Mouse (Mus musculus) forebrain, embryonic 12.5 days (tissue): ENCODE measurements around the gene Ube3b. TPM values are rescaled to one million over a fixed set of nuclear protein-coding genes. Genes with fewer than 3 reads are reported as not detected.

ENCODE experiments used
- ATAC-seq: fragments of 200-750 bp; cut with Nextera tagmentation; 2 replicates; pipeline ENCODE4 v1.8.0; 2017; ENCODE audit warnings: moderate TSS enrichment; ENCODE audit not compliant: low FRiP score
- H3K27ac ChIP-seq: fragments of 300-500 bp; sonication (generic); 2 replicates; pipeline ENCODE4 v1.5.1; 2016; ENCODE audit warnings: mild to moderate bottlenecking
- H3K27me3 ChIP-seq: fragments of 300-500 bp; sonication (generic); 2 replicates; pipeline ENCODE4 v1.6.1; 2016; ENCODE audit warnings: mild to moderate bottlenecking
- H3K36me3 ChIP-seq: fragments of 300-500 bp; sonication (generic); replicated peaks from 2 replicates; pipeline ENCODE4 v1.6.1; 2016; ENCODE audit warnings: mild to moderate bottlenecking
- H3K4me1 ChIP-seq: fragments of 300-500 bp; sonication (generic); 2 replicates; pipeline ENCODE4 v1.6.1; 2016
- H3K4me2 ChIP-seq: fragments of 300-500 bp; sonication (generic); 2 replicates; pipeline ENCODE4 v1.6.1; 2016; ENCODE audit warnings: mild to moderate bottlenecking, moderate library complexity
- H3K4me3 ChIP-seq: fragments of 300-500 bp; sonication (generic); replicated peaks from 2 replicates; pipeline ENCODE4 v1.5.1; 2016; ENCODE audit warnings: mild to moderate bottlenecking
- H3K9ac ChIP-seq: fragments of 300-500 bp; sonication (generic); 2 replicates; pipeline ENCODE4 v1.6.1; 2016; ENCODE audit warnings: mild to moderate bottlenecking
- H3K9me3 ChIP-seq: fragments of 300-500 bp; sonication (generic); 2 replicates; pipeline ENCODE4 v1.6.1; 2016
- WGBS: fragments of 180-500 bp; shearing (Covaris S2); methylation state at CpG from one replicate; pipeline ENCODE4 v1.1.7; 2016; 5-methylcytosine and 5-hydroxymethylcytosine counted together
- polyA plus RNA-seq: library from polyadenylated mRNA; unstranded; fragments of >200 nt; fragmentation: Nextera tagmentation; extraction: Ambion mirVana; gene quantifications from 2 replicates; pipeline ENCODE4 v1.2.1, GENCODE M21; 2016

The Ube3b gene
- polyA plus RNA-seq, 1 experiment from 2014 or later = 53.7 TPM

- Histone ChIP-seq H3K9me3 (no peaks in the 10 kb centered on the region), H3K9ac (peak overlapping the region; percentile 91; the same call in 1 of the 2 replicates), H3K4me1 (peaks cover 43% of the 10 kb centered on the region), H3K4me2 (peak overlapping the region; percentile 87), H3K27me3 (no peaks in the 10 kb centered on the region), H3K27ac (no peak overlapping the region), H3K4me3 (peak overlapping the region; percentile 80), H3K36me3 (peaks cover 35% of the 10 kb centered on the region)
- ATAC-seq = no peak
- 77% methylated on average over 10 of the region's 10 CpGs for WGBS
These were observed 2.1 kb upstream of the Ube3b start for GRCm38 (mm10) chr5:114378177-114378920.

GRCm38 (mm10) chr5:114378936-114379335 lies 1.5 kb upstream of the Ube3b start:
- Histone ChIP-seq H3K27me3 (no peaks in the 10 kb centered on the region), H3K4me1 (peaks cover 42% of the 10 kb centered on the region), H3K9me3 (no peaks in the 10 kb centered on the region), H3K4me3 (peak overlapping the region; percentile 80), H3K36me3 (peaks cover 30% of the 10 kb centered on the region), H3K9ac (peak overlapping the region; percentile 91), H3K4me2 (peak overlapping the region; percentile 87), H3K27ac (0 out of 2 replicates have a peak overlapping the region, but pooled peaks have one; percentile 37)
- WGBS = 31% methylated on average over 6 of the region's 6 CpGs
- ATAC-seq = no peak

- Histone ChIP-seq H3K4me2 (peak overlapping the region; percentile 87), H3K9ac (peak overlapping the region; percentile 91), H3K4me3 (peak overlapping the region; percentile 80), H3K27ac (peak overlapping the region; percentile 85), H3K4me1 (peaks cover 42% of the 10 kb centered on the region), H3K36me3 (peaks cover 28% of the 10 kb centered on the region), H3K9me3 (no peaks in the 10 kb centered on the region), H3K27me3 (no peaks in the 10 kb centered on the region)
- peak; percentile 46 for ATAC-seq
- 3% methylated on average over 20 of the region's 20 CpGs for WGBS
These were observed 644 bp upstream of the Ube3b start for GRCm38 (mm10) chr5:114379763-114380162.

GRCm38 (mm10) chr5:114381013-114381351 lies 575 bp downstream of the Ube3b start:
- Histone ChIP-seq H3K9me3 (no peaks in the 10 kb centered on the region), H3K4me3 (peak overlapping the region; percentile 80), H3K27ac (peak overlapping the region; percentile 85), H3K9ac (peak overlapping the region; percentile 91), H3K4me2 (peak overlapping the region; percentile 87), H3K27me3 (no peaks in the 10 kb centered on the region), H3K4me1 (peaks cover 42% of the 10 kb centered on the region), H3K36me3 (peaks cover 28% of the 10 kb centered on the region)
- ATAC-seq = peak; percentile 27; the same call in 1 of the 2 replicates
- WGBS = under 1% methylated on average over 18 of the region's 18 CpGs

- H3K4me1 ChIP-seq = peaks cover 30% of the 10 kb centered on the region
- H3K9ac ChIP-seq = no peak overlapping the region
- ATAC-seq = no peak
- H3K27me3 ChIP-seq = no peaks in the 10 kb centered on the region
- no peak overlapping the region for H3K4me2 ChIP-seq
- no peaks in the 10 kb centered on the region for H3K9me3 ChIP-seq
- 79% methylated on average over 9 of the region's 9 CpGs for WGBS
- peaks cover 46% of the 10 kb centered on the region for H3K36me3 ChIP-seq
- no peak overlapping the region for H3K27ac ChIP-seq
- H3K4me3 ChIP-seq = no peak overlapping the region
These were observed 2.9 kb downstream of the Ube3b start for GRCm38 (mm10) chr5:114383184-114383904.

- no peak overlapping the region for H3K4me2 ChIP-seq
- WGBS = 94% methylated on average over 8 of the region's 8 CpGs
- H3K9me3 ChIP-seq = no peaks in the 10 kb centered on the region
- no peak overlapping the region for H3K9ac ChIP-seq
- H3K4me3 ChIP-seq = no peak overlapping the region
- H3K27ac ChIP-seq = no peak overlapping the region
- peaks cover 57% of the 10 kb centered on the region for H3K36me3 ChIP-seq
- H3K27me3 ChIP-seq = no peaks in the 10 kb centered on the region
- ATAC-seq = no peak
- peaks cover 19% of the 10 kb centered on the region for H3K4me1 ChIP-seq
These were observed 4.0 kb downstream of the Ube3b start for GRCm38 (mm10) chr5:114384448-114384847.

GRCm38 (mm10) chr5:114393169-114393568 lies 12.8 kb downstream of the Ube3b start:
- WGBS = 85% methylated on average over 9 of the region's 9 CpGs
- Histone ChIP-seq H3K27ac (no peak overlapping the region), H3K9ac (no peak overlapping the region), H3K4me1 (no peaks in the 10 kb centered on the region), H3K36me3 (peaks cover 98% of the 10 kb centered on the region), H3K9me3 (no peaks in the 10 kb centered on the region), H3K27me3 (no peaks in the 10 kb centered on the region), H3K4me2 (no peak overlapping the region), H3K4me3 (no peak overlapping the region)
- no peak for ATAC-seq

- no peak overlapping the region for H3K4me3 ChIP-seq
- no peak for ATAC-seq
- H3K9ac ChIP-seq = no peak overlapping the region
- WGBS = 96% methylated on average over 14 of the region's 14 CpGs
- H3K4me2 ChIP-seq = no peak overlapping the region
- no peaks in the 10 kb centered on the region for H3K9me3 ChIP-seq
- H3K27ac ChIP-seq = no peak overlapping the region
- no peaks in the 10 kb centered on the region for H3K27me3 ChIP-seq
- H3K36me3 ChIP-seq = peaks cover 100% of the 10 kb centered on the region
- no peaks in the 10 kb centered on the region for H3K4me1 ChIP-seq
These were observed 26.2 kb downstream of the Ube3b start for GRCm38 (mm10) chr5:114406592-114406991.

- Histone ChIP-seq H3K27ac (no peak overlapping the region), H3K27me3 (no peaks in the 10 kb centered on the region), H3K36me3 (peaks cover 100% of the 10 kb centered on the region), H3K4me3 (no peak overlapping the region), H3K9ac (no peak overlapping the region), H3K9me3 (no peaks in the 10 kb centered on the region), H3K4me2 (no peak overlapping the region), H3K4me1 (no peaks in the 10 kb centered on the region)
- WGBS = 89% methylated on average over 10 of the region's 10 CpGs
- ATAC-seq = no peak
These were observed 26.9 kb downstream of the Ube3b start for GRCm38 (mm10) chr5:114407269-114407668.

GRCm38 (mm10) chr5:114407810-114408209 lies 27.4 kb downstream of the Ube3b start:
- Histone ChIP-seq H3K27me3 (no peaks in the 10 kb centered on the region), H3K9me3 (no peaks in the 10 kb centered on the region), H3K4me3 (no peak overlapping the region), H3K4me1 (no peaks in the 10 kb centered on the region), H3K36me3 (peaks cover 100% of the 10 kb centered on the region), H3K27ac (no peak overlapping the region), H3K9ac (no peak overlapping the region), H3K4me2 (no peak overlapping the region)
- 96% methylated on average over 9 of the region's 9 CpGs for WGBS
- no peak for ATAC-seq

GRCm38 (mm10) chr5:114408846-114409245 lies 28.4 kb downstream of the Ube3b start:
- no peak for ATAC-seq
- Histone ChIP-seq H3K4me3 (no peak overlapping the region), H3K4me2 (no peak overlapping the region), H3K9ac (no peak overlapping the region), H3K27ac (no peak overlapping the region), H3K27me3 (no peaks in the 10 kb centered on the region), H3K36me3 (peaks cover 100% of the 10 kb centered on the region), H3K9me3 (no peaks in the 10 kb centered on the region), H3K4me1 (no peaks in the 10 kb centered on the region)
- 92% methylated on average over 11 of the region's 11 CpGs for WGBS

GRCm38 (mm10) chr5:114410429-114410828 lies 30.0 kb downstream of the Ube3b start:
- WGBS = 95% methylated on average over 13 of the region's 13 CpGs
- Histone ChIP-seq H3K9me3 (no peaks in the 10 kb centered on the region), H3K36me3 (peaks cover 100% of the 10 kb centered on the region)

More at GRCm38 (mm10) chr5:114410429-114410828, 30.0 kb downstream of the Ube3b start:
- Histone ChIP-seq H3K4me2 (no peak overlapping the region), H3K27me3 (no peaks in the 10 kb centered on the region), H3K4me3 (no peak overlapping the region), H3K9ac (no peak overlapping the region), H3K27ac (no peak overlapping the region), H3K4me1 (no peaks in the 10 kb centered on the region)
- ATAC-seq = no peak
